Mouse (Mus musculus): ENCODE data around the gene Mttp. TPM values are rescaled to one million over a fixed set of nuclear protein-coding genes. Genes with fewer than 3 reads are reported as not detected.

Gene Mttp
- total RNA-seq, 2 experiments from 2014 or later = 3.1 to 5.6 TPM

DNA sequence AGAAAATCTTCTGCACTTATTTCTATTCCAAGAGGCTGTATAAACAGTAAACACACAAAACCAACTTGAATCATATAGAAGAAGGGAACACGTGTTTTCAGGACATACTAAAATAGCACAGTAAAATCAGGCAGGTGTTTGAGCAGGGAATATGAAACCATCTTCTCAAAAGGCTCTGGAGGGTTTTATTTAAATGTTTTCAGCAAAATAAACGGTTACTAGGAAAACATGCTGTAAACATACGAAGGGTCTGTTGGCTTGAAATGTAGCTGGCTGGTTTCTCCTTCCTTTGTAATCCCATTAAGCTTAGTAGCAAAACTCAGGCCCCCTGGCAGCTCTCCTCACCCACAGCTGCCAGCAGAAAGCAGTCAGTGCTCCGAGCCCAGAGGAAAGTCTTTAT is 86.5 kb downstream of the Mttp start:
- no peak for ATAC-seq (replicated peaks; ENCODE audit: poor library complexity)

DNA sequence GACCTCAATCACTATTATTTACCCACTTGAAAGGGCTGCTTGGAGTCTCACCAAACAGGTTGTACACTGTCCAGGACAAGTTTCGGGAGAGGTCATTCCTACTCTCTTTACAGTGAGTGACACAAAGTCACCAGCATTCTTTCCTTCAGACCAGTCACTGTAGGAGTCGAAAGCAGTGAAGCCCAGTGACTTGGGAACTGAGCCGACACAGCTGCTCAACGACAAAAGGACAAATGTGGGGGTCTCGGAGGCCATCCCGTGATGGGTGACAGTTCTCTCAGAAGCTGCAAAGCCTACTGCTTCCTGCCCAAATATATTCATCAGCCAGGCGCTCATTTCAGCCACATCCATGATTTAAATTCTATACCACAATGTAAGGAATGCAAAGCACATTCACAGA is 87.8 kb downstream of the Mttp start:
- ATAC-seq (replicated peaks; ENCODE audit: poor library complexity) = no peak

DNA sequence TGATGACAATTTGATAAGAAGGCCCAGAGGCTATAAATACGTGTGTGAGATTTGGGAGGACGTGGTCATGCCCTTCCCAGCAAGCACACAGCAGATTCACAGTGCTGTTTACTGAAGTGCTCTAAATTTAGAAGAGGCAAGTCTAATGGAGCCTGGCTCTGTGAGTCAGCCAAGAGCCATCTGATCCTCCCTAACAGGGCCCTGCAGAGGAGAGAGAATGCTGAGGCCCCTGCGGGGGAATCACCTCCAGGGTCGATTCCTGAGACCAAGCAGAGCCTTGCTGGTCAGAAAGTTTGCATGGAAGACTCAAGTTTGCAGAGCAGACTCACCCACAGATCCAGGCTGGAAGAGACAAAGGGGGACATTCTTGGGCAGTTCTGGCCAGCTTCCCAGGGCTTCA is 90.8 kb downstream of the Mttp start:
- ATAC-seq (replicated peaks; ENCODE audit: poor library complexity) = no peak

DNA sequence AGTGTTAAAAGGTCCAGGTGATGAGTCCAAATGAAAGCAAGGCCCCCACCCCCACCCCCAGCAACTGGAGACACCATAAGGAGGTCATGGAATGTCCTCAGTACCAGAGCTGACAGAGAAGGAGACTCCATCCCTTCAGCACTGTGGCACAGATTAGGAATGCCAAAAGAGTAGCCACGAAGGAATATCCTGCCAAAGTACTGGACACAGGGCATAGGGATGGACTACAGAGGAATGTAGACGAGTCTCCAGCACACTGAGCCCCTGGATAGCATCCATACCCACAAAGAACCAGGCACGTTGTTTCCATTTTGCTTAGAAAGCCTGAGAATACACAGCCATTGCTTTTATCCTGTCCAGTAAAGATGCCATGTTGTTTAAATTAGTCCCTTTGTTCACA is 93.3 kb downstream of the Mttp start:
- ATAC-seq (replicated peaks; ENCODE audit: poor library complexity) = no peak

DNA sequence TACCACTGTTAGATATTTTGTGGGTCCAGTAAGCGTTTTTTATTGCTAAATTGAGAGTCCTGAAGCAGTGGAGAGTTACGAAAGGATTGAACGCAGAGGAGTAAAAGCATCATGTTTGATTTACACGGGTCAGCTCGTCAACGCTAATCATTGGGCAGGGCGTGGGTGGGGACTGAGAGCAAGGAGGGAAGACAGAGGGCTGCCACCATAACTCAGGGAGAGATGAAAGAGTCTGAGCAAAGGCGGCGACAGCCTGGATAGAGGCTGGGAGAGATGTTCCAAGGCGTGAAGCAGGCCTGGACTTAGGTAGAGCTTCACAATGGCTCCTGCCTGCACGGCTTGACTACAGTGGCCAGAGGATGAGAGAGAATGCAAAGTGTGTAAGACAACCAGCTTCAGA is 94.0 kb downstream of the Mttp start:
- ATAC-seq (replicated peaks; ENCODE audit: poor library complexity) = no peak

DNA sequence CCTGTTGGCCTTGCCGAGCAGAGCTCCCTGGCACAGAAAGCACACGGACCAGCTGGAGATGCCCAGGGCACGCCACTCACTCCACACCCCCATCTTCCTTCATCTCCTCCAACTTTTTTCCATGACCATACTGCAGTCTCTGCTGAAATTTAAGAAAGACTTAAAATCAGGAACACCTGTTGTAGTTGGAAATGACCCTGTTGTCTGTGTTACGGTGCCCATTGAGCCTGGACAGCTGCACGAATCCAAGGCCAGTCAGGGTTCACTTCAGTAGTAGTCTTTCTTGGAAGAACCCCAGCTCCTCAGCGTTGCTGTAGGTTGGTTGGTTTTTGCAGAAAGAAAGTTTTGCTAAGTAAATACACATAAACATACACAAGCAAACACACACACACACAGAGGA is 95.2 kb downstream of the Mttp start:
- ATAC-seq (replicated peaks; ENCODE audit: poor library complexity) = no peak

DNA sequence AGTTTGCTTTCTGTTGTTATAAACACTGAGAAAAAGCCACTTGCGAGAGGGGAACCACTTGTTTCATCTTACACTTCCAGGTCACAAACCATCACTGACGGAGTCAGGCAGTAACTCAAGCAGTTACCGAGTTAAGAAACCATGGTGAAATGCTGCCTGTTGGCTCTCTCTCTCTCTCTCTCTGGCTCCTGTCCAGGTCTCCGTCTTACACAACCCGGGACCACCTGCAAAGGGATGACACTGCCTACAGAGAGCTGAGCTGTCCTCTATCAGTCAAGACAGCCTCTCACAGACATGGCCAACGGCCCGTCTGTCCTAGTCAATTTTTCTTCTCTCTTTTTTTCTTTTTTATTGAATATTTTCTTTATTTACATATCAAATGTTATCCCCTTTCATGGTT is 101.5 kb downstream of the Mttp start:
- peak; percentile 50; the same call in 1 of the 2 replicates for ATAC-seq (replicated peaks; ENCODE audit: poor library complexity)

- no peak for ATAC-seq (replicated peaks; ENCODE audit: poor library complexity)
Observed at GRCm38 (mm10) chr3:138041591-138042301, 103.0 kb downstream of the Mttp start.

GRCm38 (mm10) chr3:138040938-138041337 is 103.8 kb downstream of the Mttp start:
- no peak for ATAC-seq (replicated peaks; ENCODE audit: poor library complexity)

Other genes starting within 250 kb of the Mttp start
- gene Lamtor3, start 226.5 kb downstream of the Mttp start, total RNA-seq (2015) = 61.3 and 77.5 TPM in 2 replicates
- 66.2 and 76.7 TPM in 2 replicates for gene Lamtor3, start 226.5 kb downstream of the Mttp start, total RNA-seq (2017)
- 79.2 and 99.7 TPM in 2 replicates for gene Dapp1, start 163.4 kb downstream of the Mttp start, total RNA-seq (2015)
- 129 and 154 TPM in 2 replicates for gene Dapp1, start 163.4 kb downstream of the Mttp start, total RNA-seq (2017)
- not detected in 2 replicates for gene 1110002E22Rik, start 79.9 kb downstream of the Mttp start, total RNA-seq (2015)
- not detected in 2 replicates for gene 1110002E22Rik, start 79.9 kb downstream of the Mttp start, total RNA-seq (2017)
- not detected in 2 replicates for gene Gm5105, start 77.6 kb downstream of the Mttp start, total RNA-seq (2015)
- gene Gm5105, start 77.6 kb downstream of the Mttp start, total RNA-seq (2017) = not detected in 2 replicates
- gene Trmt10a, start 1.5 kb downstream of the Mttp start, total RNA-seq (2015) = 5.6 and 8.2 TPM in 2 replicates
- 10.7 and 25.7 TPM in 2 replicates for gene Trmt10a, start 1.5 kb downstream of the Mttp start, total RNA-seq (2017)
- not detected in 2 replicates for gene 4930579F01Rik, start 48.9 kb upstream of the Mttp start, total RNA-seq (2015)
- not detected in 2 replicates for gene 4930579F01Rik, start 48.9 kb upstream of the Mttp start, total RNA-seq (2017)
- gene Adh7, start 72.8 kb upstream of the Mttp start, total RNA-seq (2015) = not detected in 2 replicates
- gene Adh7, start 72.8 kb upstream of the Mttp start, total RNA-seq (2017) = not detected in 2 replicates
- gene Adh1, start 116.0 kb upstream of the Mttp start, total RNA-seq (2015) = not detected in 2 replicates
- gene Adh1, start 116.0 kb upstream of the Mttp start, total RNA-seq (2017) = not detected in 2 replicates
- gene Adh6a, start 168.3 kb upstream of the Mttp start, total RNA-seq (2015) = not detected in 2 replicates
- gene Adh6a, start 168.3 kb upstream of the Mttp start, total RNA-seq (2017) = not detected in 2 replicates
- not detected in 2 replicates for gene Adh6b, start 196.8 kb upstream of the Mttp start, total RNA-seq (2015)
- not detected in 2 replicates for gene Adh6b, start 196.8 kb upstream of the Mttp start, total RNA-seq (2017)

All from megakaryocyte progenitor cell, adult 5-6 weeks (primary cell).